Mouse (Mus musculus): ENCODE measurements around the gene Zfp580. TPM values are rescaled to one million over a fixed set of nuclear protein-coding genes. Genes with fewer than 3 reads are reported as not detected.
"Not testable (repeated sequence)": the region's sequence is repeated elsewhere in the genome, so short reads cannot be mapped to it uniquely, and the experiment has no call there.

Gene Zfp580
- total RNA-seq, 2 experiments from 2014 or later, result 2.1 TPM; not detected in 1

GRCm38 (mm10) chr7:5060239-5060731 is 8.9 kb downstream of the Zfp580 start:
- peak; percentile 35 for ATAC-seq (replicated peaks; ENCODE audit: low FRiP score, low TSS enrichment, poor library complexity, severe bottlenecking)

GRCm38 (mm10) chr7:5060944-5061773 is 9.8 kb downstream of the Zfp580 start:
- peak; percentile 69 for ATAC-seq (replicated peaks; ENCODE audit: low FRiP score, low TSS enrichment, poor library complexity, severe bottlenecking)

GRCm38 (mm10) chr7:5061774-5062359 is 10.5 kb downstream of the Zfp580 start, which contains the start of gene U2af2:
Gene U2af2, plus strand, starts transcription at chr7:5062143.
- ATAC-seq (replicated peaks; ENCODE audit: low FRiP score, low TSS enrichment, poor library complexity, severe bottlenecking), result peak; percentile 43

- no peak for ATAC-seq (replicated peaks; ENCODE audit: low FRiP score, low TSS enrichment, poor library complexity, severe bottlenecking)
Measured at GRCm38 (mm10) chr7:5062360-5063001, 11.1 kb downstream of the Zfp580 start.

- ATAC-seq (replicated peaks; ENCODE audit: low FRiP score, low TSS enrichment, poor library complexity, severe bottlenecking), result no peak
Measured at GRCm38 (mm10) chr7:5064886-5065285, 13.5 kb downstream of the Zfp580 start.

GRCm38 (mm10) chr7:5073586-5073985 is 22.2 kb downstream of the Zfp580 start:
- ATAC-seq (replicated peaks; ENCODE audit: low FRiP score, low TSS enrichment, poor library complexity, severe bottlenecking), result peak; percentile 59

- no peak for ATAC-seq (replicated peaks; ENCODE audit: low FRiP score, low TSS enrichment, poor library complexity, severe bottlenecking)
Measured at GRCm38 (mm10) chr7:5074984-5075383, 23.6 kb downstream of the Zfp580 start.

- no peak for ATAC-seq (replicated peaks; ENCODE audit: low FRiP score, low TSS enrichment, poor library complexity, severe bottlenecking)
Measured at GRCm38 (mm10) chr7:5076931-5077330, 25.6 kb downstream of the Zfp580 start.

GRCm38 (mm10) chr7:5079365-5080009 is 28.1 kb downstream of the Zfp580 start:
- not testable (repeated sequence) for ATAC-seq (replicated peaks; ENCODE audit: low FRiP score, low TSS enrichment, poor library complexity, severe bottlenecking)

GRCm38 (mm10) chr7:5080010-5080751 is 28.8 kb downstream of the Zfp580 start, which contains the start of gene Epn1:
Gene Epn1, plus strand, starts transcription at chr7:5080235.
- peak; percentile 89 for ATAC-seq (replicated peaks; ENCODE audit: low FRiP score, low TSS enrichment, poor library complexity, severe bottlenecking)

- ATAC-seq (replicated peaks; ENCODE audit: low FRiP score, low TSS enrichment, poor library complexity, severe bottlenecking), result no peak
Measured at GRCm38 (mm10) chr7:5080815-5081214, 29.5 kb downstream of the Zfp580 start.

- peak; percentile 70 for ATAC-seq (replicated peaks; ENCODE audit: low FRiP score, low TSS enrichment, poor library complexity, severe bottlenecking)
Measured at GRCm38 (mm10) chr7:5081241-5081640, 29.9 kb downstream of the Zfp580 start.

GRCm38 (mm10) chr7:5081939-5082338 is 30.6 kb downstream of the Zfp580 start:
- ATAC-seq (replicated peaks; ENCODE audit: low FRiP score, low TSS enrichment, poor library complexity, severe bottlenecking), result no peak

GRCm38 (mm10) chr7:5083325-5084105 is 32.2 kb downstream of the Zfp580 start:
- ATAC-seq (replicated peaks; ENCODE audit: low FRiP score, low TSS enrichment, poor library complexity, severe bottlenecking), result no peak

- ATAC-seq (replicated peaks; ENCODE audit: low FRiP score, low TSS enrichment, poor library complexity, severe bottlenecking), result peak; percentile 27; the same call in 1 of the 2 replicates
Measured at GRCm38 (mm10) chr7:5085512-5085911, 34.2 kb downstream of the Zfp580 start.

GRCm38 (mm10) chr7:5086921-5087440 is 35.6 kb downstream of the Zfp580 start:
- no peak for ATAC-seq (replicated peaks; ENCODE audit: low FRiP score, low TSS enrichment, poor library complexity, severe bottlenecking)

- ATAC-seq (replicated peaks; ENCODE audit: low FRiP score, low TSS enrichment, poor library complexity, severe bottlenecking), result no peak
Measured at GRCm38 (mm10) chr7:5087886-5088285, 36.5 kb downstream of the Zfp580 start.

GRCm38 (mm10) chr7:5089853-5090252 is 38.5 kb downstream of the Zfp580 start:
- ATAC-seq (replicated peaks; ENCODE audit: low FRiP score, low TSS enrichment, poor library complexity, severe bottlenecking), result no peak
